Mouse (Mus musculus): Measurements from ENCODE around the gene Skida1.

DNA sequence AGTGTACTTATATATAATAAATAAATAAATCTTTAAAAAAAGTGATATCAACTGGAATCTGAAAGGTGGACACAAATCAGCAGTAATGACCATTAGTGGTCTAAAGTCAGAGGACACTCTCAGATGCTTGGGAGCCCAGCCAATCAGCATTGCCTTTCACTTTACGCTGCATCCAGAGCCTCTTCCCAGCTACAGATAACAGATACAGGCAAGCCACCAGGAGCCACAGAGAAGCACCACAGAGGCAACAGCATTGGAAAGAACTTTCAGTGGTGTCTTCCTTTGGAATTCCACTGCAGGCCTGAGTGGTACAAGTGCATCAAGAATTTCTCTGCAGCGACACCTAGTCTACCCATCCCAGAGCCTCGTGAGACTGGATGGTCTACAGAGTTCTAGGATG, 36.0 kb downstream of the Skida1 start:
- no peak for TF ChIP-seq CTCF (IDR thresholded peaks at IDR 0.05; ENCODE audit: extremely low read depth, insufficient read depth, low read length)
- no peak for TF ChIP-seq POLR2A (IDR thresholded peaks at IDR 0.05; ENCODE audit: extremely low read depth, insufficient read depth, low read length)
